9 mouse cellular contexts compared by ENCODE assay signal in genomic region chr5:67752629-67753028, GRCm38 (mm10).
DNase-seq lines count a peak whose midpoint lies in the region; ATAC-seq and TF ChIP-seq lines count a peak whose summit lies in the region.
"Had no signal": no experiment of that assay in that cellular context is flagged by ENCODE, and none has a peak within 500 bp of the region (broad histone marks: within the 10 kb centered on the region; RNA-seq: fewer than 3 reads in every experiment).

No protein-coding gene starts in this region.

- 8% methylated on average over 10 of the region's 10 CpGs for WGBS in forebrain, postnatal 0 days
- 7% methylated on average over 10 of the region's 10 CpGs for WGBS in midbrain, embryonic 13.5 days
- 82% methylated on average over 10 of the region's 10 CpGs for WGBS in kidney, adult 2 months

- peaks cover 7% of the 10 kb centered on the region; the same call in 1 of the 2 replicates for H3K4me1 ChIP-seq in forebrain, postnatal 0 days (ENCODE audit: insufficient read depth)
- peaks cover 21% of the 10 kb centered on the region for H3K4me1 ChIP-seq in midbrain, embryonic 13.5 days (replicated peaks)
- H3K4me1 ChIP-seq in kidney, adult 2 months (ENCODE audit: control insufficient read depth, insufficient read depth, low read length): no peaks in the 10 kb centered on the region

- no peak overlapping the region for H3K9ac ChIP-seq in forebrain, postnatal 0 days
- H3K9ac ChIP-seq in midbrain, embryonic 13.5 days (replicated peaks): peak overlapping the region; percentile 32; the same call in 1 of the 2 replicates

- no peak overlapping the region for H3K4me2 ChIP-seq in forebrain, postnatal 0 days (ENCODE audit: low read depth)
- H3K4me2 ChIP-seq in midbrain, embryonic 13.5 days (replicated peaks): peak overlapping the region; percentile 33

- TF ChIP-seq POLR2A in kidney, adult 2 months (IDR thresholded peaks at IDR 0.05; ENCODE audit: low read depth, low read length): no peak

- H3K4me3 ChIP-seq in forebrain, postnatal 0 days (ENCODE audit: low read depth, low read length): no peak overlapping the region
- no peak overlapping the region for H3K4me3 ChIP-seq in midbrain, embryonic 13.5 days (replicated peaks)
- H3K4me3 ChIP-seq in kidney, adult 2 months (ENCODE audit: insufficient read depth, low read depth, low read length): no peak overlapping the region

- DNase-seq in cerebellum, adult 9-10 months: no peak
- peak; percentile 45 for DNase-seq in embryo, embryonic 10 days (ENCODE audit: low spot score)
- peak; percentile 22 for DNase-seq in forebrain, postnatal 0 days
- DNase-seq in kidney, adult 2 months: no peak
- DNase-seq in heart, postnatal 25 days (ENCODE audit: low spot score): no peak
- DNase-seq in adrenal gland, postnatal 10 days: no peak
- DNase-seq: gastrocnemius, postnatal 36 days had no signal

- intact Hi-C loops in heart, postnatal 25 days (cut with DNase I): loop anchor here (10.0 kb wide), 1 partner anchor 362 kb away; no protein-coding TSS in a partner anchor

- H3K9me3 ChIP-seq in forebrain, postnatal 0 days (ENCODE audit: low read length): no peaks in the 10 kb centered on the region
- H3K9me3 ChIP-seq in midbrain, embryonic 13.5 days: no peaks in the 10 kb centered on the region

- H3K27ac ChIP-seq in forebrain, postnatal 0 days (ENCODE audit: low read depth, low read length): peak overlapping the region; percentile 54
- H3K27ac ChIP-seq in midbrain, embryonic 13.5 days: peak overlapping the region; percentile 76
- H3K27ac ChIP-seq in kidney, adult 2 months (ENCODE audit: insufficient read depth, low read depth, low read length): no peak overlapping the region

- ATAC-seq in cerebellum, adult (ENCODE audit: insufficient number of reproducible peaks, low FRiP score, low TSS enrichment): peak; percentile 43; the same call in 1 of the 2 replicates
- peak; percentile 61 for ATAC-seq in forebrain, postnatal 0 days
- peak; percentile 81 for ATAC-seq in midbrain, embryonic 13.5 days

- TF ChIP-seq CTCF in forebrain, postnatal 0 days (IDR thresholded peaks at IDR 0.05; ENCODE audit: low read depth): no peak
- TF ChIP-seq CTCF in kidney, adult 2 months (conservative IDR thresholded peaks at IDR 0.05; ENCODE audit: insufficient read depth, insufficient read length, low read depth, low read length): no peak

- peaks cover 18% of the 10 kb centered on the region for H3K36me3 ChIP-seq in forebrain, postnatal 0 days (ENCODE audit: insufficient read depth)
- H3K36me3 ChIP-seq in midbrain, embryonic 13.5 days: peaks cover 14% of the 10 kb centered on the region
- H3K36me3 ChIP-seq in kidney, adult 2 months (ENCODE audit: control insufficient read depth, insufficient read depth, low read length): no peaks in the 10 kb centered on the region

- no peaks in the 10 kb centered on the region for H3K27me3 ChIP-seq in forebrain, postnatal 0 days (ENCODE audit: insufficient read depth, low read length)
- H3K27me3 ChIP-seq in midbrain, embryonic 13.5 days: no peaks in the 10 kb centered on the region
- H3K27me3 ChIP-seq in kidney, adult 2 months (replicated peaks; ENCODE audit: control insufficient read depth, insufficient read depth, low read length): no peaks in the 10 kb centered on the region

Comparison
In these comparisons a context has a peak if more than half of its experiments do, and no peak if none do; other contexts are left out.
1. DNase-seq: peak in embryo, embryonic 10 days (single experiment) and forebrain, postnatal 0 days (single experiment); none in cerebellum, adult 9-10 months (single experiment), kidney, adult 2 months (single experiment), heart, postnatal 25 days (single experiment) and adrenal gland, postnatal 10 days (single experiment).
2. Peak in every context shown above with its lines, with median percentiles within 50 percentile points of each other: ATAC-seq.